Mouse (Mus musculus) mouse embryonic stem cell (cell line): ENCODE measurements around the gene Actl6b.

Source experiments
- in situ Hi-C, 2 experiments: fragments of 300-500 bp; cut with MboI; formaldehyde crosslinking; loops; 1 replicate in 1 of 2; 3 replicates in 1 of 2; pipeline ENCODE4 v1.14.3; 2019 to 2020; ENCODE audit warnings: low sequenced_read_pairs in 2 of 2, low pct_unique_long_range_greater_than_20kb in 1 of 2, mixed read lengths in 1 of 2; ENCODE audit not compliant: unreplicated experiment in 1 of 2

Gene Actl6b

DNA sequence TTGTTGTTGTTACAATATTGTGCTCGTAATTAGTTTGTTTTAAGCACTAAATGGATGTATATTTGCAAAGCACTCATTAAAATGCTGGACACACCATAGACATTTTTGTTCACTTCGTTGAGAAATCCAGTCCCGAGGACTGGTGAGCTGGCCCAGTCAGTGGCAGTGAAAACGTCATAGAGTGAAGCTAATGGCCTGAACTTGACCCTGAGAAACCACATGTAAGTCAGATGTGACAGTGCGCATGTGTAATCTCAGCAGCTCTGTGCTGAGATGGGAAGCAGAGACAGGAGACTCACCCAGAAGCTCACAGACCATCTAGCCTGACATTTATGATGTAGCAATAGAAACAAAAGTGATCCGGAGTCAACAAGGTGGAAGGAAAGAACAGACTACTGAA lies 8.4 kb upstream of the Actl6b start:
- in situ Hi-C loops, result no loop called here

DNA sequence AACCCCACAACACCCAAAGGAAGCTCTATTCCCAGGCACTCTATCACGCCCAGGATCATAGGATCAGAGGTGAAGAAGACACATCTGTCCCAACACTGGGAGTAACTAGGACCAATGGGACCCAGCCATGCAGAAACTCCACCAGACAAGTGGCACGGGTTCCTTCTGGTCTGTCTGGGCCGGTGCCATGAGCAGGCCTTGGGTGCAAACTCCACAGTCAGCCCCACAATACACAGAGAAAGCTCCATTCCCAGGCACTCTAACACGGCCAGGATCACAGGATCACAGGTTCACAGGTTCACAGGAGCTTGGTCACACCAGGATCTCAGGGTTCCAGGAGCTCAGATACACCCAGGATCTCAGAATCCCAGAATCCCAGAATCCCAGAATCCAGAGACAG lies 7.7 kb upstream of the Actl6b start:
- in situ Hi-C loops, result no loop called here

DNA sequence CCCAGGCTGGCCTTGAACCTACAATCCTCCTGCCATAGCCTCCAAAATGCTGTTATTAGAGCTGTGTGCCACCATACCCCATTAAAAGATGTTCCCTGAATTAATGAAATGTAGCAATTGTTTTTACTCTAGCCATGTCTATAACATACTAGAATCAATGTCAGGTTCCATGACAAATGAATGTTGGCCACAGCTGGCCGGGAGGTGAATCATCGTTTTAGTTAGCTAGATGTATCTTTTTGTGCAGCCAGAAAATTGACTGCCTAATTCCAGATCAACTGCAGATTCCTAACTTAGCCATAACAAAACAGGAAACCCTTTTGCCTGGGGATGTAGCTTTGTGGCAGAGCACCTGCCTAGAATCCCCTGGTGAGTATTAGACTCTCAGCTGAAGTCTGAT lies 3.5 kb upstream of the Actl6b start:
- in situ Hi-C loops, result no loop called here

DNA sequence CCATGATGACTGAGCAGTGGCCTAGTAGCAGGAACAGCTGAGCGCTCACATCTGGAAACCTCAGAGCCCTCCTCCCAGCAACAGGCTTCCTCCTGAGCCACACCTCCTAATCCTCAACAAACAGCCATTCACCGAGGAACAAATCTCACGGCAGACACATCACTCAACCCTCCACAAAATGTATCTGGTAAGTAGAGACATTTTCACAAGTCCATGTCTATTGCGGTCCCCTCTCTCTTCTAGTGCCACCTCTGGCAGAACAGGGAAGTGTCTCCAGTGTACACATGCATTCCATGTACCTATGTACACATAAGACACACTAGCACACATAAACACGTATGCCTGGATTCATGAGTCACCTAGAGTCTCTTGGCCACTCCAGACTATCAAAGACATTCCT lies 2.2 kb upstream of the Actl6b start:
- in situ Hi-C loops, result no loop called here

DNA sequence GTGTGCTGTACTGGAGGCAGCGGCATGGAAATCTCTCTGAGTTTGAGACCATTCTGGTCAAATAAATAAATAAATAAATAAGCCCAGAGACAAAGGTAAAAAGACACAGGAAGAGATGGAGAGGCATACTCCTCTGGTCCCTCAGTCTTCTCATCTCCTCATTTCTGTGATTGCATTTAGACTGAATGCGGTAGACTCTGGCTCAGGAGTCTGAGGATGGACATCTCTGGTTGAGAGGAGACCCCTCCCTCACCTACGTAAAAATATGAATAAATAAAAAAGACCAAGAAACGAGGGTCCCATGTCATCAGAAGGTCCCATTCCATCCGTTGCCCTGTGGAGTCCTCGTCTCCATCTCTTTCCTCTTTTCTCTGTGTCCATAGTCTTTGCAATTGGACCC lies 317 bp upstream of the Actl6b start:
- in situ Hi-C loops, result no loop called here

DNA sequence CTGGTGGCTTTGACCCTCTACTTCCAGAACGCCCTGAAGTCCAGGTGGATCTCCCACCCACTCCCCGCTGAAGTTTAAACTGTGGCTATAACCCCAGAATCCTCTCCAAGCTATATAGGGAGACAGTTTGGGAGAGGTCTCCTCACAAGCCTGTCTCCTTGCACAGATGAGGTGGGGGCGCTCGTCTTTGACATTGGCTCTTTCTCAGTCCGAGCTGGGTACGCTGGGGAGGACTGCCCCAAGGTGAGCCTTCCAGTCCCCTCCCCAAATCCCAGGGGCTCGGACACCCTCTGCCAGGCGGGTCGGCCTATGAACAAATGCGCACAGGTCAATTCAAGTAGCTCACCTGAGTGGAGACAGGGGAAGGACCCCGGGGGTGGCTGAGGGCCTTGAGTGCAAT lies 581 bp downstream of the Actl6b start:
- in situ Hi-C loops, result no loop called here

DNA sequence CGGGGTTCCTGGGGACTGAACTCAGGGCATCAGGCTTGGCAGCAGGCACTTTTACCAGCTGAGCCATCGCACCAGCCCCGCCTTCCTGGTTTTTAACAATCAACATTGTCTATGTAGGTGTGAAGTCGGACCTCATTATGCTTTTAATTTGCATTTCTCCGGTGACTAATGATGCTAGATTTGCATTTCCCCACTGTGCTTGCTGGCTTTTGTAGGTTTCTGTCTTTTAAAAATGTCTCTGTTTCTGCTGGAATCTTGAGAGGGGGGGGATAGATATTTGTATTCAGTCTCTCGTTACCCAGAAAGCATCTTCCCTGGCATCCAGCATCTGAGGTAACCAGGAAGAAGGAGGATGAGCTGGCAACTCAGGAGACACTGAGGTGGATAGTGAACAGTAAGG lies 8.2 kb downstream of the Actl6b start:
- in situ Hi-C loops, result no loop called here

DNA sequence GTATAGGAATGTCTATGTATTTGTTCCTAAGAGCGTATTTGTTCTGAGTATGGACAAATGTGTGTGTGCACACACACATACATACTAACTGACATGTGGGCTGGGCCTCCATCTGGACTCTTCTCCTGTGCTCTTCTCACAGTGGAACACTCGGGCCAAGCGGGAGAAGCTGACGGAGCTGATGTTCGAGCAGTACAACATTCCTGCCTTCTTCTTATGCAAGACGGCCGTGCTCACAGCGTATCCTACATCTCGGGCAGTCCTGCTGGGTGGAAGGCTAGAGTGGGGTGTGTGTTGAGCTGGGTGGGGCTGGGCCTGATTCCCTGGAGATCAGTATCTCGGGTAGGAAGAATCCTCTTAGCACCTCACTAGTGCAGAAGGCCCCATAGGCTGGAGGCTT lies 9.6 kb downstream of the Actl6b start:
- in situ Hi-C loops, result no loop called here

DNA sequence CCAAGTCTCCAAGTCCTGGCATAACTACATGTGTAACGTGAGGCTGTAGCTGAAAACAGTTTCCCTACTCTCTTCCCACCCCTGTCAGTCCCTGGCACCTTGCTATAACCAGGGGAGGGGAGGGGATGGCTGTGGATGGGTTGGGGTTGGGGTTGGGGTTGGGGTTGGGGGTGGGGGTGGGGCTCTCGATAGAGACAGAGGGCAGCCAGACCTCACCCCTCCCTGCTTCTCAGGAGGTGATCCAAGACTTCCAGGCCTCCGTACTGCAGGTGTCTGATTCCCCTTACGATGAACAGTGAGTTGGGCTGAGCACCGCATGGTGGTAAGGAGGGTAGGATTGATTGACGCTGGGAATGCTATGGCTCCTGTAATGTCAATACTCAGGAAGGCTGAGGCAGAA lies 12.4 kb downstream of the Actl6b start:
- in situ Hi-C loops, result no loop called here

DNA sequence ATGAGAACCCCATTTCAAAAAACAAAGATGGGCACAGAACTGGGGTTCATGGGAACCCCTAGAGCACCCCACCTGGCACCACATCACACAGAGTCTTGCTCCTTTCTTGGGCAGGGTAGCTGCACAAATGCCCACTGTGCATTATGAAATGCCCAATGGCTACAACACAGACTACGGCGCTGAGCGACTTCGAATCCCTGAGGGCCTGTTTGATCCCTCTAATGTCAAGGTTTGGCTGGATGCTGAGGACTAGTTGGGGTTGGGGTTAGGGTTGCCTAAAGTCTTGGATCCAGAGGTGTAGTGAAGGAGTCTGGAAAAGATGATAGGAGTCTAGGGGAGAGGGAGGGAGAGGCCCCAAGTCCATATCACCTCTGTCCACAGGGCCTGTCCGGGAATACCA lies 13.1 kb downstream of the Actl6b start:
- in situ Hi-C loops, result no loop called here

DNA sequence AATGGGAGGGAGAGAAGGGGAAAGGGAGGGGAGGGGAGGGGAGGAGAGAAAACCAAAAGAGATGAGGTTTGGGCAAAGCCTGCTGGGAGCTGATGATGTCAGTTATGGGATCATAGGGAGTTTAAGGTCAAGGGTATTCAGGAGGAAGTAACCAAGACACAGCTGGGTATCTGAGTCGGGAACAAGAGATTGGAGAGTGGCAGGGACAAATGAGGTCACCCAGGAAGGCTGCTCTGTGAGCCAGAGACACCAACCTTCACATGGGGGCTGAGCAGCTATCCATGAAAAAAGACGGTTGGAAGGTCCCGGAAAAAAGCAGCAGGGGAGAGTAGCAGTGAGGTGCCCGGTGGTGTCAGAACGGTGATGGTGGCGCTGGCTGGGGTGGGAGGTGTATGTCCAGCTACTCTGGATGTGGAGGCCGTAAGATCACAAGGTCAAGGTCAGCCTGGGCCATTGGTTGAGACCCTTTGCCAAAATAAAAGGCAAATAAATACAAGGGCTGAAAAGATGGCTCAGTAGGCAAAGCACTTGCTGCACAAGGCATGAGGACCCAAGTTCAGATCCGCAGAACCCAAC lies 15.0 kb downstream of the Actl6b start:
- in situ Hi-C loops, result no loop called here

DNA sequence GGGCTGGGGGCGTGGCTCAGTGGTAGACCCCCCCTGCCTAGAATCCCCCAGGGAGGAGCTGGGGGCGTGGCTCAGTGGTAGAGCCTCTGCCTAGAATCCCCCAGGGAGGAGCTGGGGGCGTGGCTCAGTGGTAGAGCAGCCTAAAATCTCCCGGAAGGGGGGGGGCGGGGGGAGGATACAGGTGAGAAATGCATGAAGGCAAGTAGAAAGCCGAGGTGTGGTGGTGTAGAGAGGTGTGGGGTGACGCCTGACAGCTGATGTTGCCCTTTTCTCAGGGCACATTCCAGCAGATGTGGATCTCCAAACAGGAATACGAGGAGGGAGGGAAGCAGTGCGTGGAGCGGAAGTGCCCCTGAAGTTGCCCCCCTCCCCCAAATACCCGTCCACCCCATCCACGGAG lies 15.7 kb downstream of the Actl6b start:
- in situ Hi-C loops, result no loop called here

DNA sequence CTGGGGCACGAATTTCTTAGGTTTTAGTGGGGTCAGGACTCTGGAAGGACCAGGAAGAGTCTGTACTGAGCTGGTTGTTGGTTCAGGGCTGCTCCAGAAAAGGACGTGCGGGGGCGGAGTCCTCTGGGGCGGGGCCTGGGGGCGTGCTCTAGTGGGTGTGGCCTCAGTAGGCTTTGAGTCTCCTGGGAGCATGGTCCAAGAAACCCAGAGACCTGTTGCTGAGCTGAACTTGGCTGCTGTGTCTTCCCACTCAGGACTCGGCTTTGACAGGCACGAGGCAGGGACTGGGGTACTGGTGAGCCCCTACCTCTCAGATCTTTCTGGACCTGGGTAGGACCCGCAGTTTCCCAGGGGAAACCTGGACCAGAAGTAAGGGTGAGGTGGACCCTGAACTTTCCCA lies 16.3 kb downstream of the Actl6b start, which contains the start of gene Tfr2:
Gene Tfr2 (plus strand): TSS at position 176 of the 400 bp plus-strand sequence.
- in situ Hi-C loops, result no loop called here

DNA sequence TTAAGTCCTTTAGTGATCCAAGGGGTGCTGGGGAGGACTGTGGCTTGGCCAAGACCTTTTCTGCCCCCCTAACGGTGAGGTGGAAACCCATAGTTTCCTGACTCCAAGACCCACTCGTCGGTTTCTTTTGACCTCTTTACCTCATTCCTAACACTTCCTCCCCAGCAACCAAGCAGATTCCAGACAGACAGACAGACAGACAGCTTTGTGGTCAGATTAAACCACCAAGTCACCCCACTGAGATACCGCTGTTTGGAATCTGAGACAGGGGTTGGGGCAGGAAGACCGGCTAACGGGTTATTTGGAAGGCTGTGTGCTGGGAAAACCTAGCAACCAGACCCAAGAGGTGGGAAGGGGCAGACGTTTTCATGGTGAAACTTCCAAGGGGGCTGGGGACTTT lies 16.9 kb downstream of the Actl6b start:
- in situ Hi-C loops, result no loop called here

DNA sequence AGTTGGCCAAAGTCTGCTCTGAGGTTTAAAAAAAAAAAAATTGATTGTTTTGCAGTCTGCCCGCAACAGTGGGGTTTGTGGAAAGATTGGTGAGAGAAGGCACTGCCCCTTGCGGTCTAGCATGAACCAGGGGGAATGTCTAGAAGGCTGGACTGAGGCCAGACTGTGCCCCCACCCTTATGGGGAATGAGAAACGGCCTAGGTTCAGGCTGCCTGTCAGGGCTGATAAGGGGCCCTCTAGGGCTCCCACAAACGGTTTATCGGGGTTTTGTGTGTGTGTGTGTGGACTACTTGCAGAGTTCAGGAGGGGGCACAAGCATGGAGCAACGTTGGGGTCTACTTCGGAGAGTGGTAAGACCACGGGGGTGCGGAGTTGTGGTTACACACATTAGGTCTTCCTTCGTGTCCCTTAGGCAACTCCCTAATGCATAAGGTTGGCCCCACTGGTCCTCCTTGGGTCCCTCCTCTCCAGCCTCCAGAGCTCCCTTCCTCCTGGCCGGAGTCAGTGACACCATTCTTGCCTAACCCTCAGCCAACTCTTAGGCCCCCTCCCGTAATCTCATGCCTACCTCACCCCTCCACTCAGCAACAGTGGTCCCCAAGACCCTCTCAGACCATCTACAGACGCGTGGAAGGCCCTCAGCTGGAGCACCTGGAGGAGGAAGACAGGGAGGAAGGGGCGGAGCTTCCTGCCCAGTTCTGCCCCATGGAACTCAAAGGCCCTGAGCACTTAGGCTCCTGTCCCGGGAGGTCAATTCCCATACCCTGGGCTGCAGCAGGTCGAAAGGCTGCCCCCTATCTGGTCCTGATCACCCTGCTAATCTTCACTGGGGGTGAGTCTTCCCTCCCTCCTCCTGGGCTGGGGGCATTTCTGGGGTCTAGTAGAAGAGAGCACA lies 17.6 kb downstream of the Actl6b start:
- in situ Hi-C loops, result no loop called here

DNA sequence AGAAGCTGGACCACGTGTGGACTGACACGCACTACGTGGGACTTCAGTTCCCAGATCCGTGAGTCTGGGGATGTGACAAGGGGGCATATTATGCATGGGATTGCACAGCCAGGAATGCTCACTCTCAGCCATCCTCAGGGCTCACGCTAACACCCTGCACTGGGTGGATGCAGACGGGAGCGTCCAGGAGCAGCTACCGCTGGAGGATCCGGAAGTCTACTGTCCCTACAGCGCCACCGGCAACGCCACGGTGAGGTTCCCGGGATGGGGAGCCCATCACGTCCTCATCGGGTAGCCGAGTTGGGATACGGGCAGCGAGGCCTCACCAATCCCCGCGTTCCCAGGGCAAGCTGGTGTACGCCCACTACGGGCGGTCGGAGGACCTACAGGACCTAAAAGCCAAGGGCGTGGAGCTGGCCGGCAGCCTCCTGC lies 21.2 kb downstream of the Actl6b start:
- in situ Hi-C loops, result no loop called here

DNA sequence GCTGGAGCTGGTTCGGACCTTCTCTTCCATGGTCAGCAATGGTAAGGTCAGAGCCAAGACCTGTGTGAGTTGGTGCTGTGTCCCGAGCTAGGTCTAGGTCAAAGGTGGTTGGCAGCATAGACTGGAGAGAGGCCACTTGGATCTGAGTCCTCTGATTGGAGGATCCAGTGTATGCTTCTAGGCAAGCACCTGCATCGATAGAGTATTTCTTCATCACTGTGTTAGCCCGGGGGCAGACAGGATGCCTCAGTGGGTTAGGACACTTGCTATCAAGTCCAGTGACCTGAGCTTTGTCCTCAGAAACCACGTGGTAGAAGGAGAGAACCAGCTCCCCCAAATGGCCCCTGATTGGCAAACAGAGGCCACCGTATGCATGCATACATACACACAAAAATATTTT lies 26.9 kb downstream of the Actl6b start:
- in situ Hi-C loops, result no loop called here

DNA sequence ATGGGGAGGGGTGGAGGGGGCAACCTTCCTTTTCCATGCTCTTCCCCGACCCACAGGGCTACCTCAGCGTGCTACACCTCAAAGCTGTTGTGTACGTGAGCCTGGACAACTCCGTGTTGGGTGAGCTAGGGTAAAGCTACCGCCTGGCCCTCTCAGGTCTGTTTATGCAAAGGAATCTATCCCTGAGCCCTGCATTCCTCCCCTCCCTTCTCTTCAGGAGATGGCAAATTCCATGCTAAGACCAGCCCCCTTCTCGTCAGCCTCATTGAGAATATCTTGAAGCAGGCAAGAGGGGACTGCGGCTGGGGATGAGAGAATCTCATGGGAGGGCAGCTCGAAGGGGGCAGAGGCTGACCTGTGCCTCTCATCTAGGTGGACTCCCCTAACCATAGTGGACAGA lies 29.4 kb downstream of the Actl6b start:
- in situ Hi-C loops, result no loop called here

DNA sequence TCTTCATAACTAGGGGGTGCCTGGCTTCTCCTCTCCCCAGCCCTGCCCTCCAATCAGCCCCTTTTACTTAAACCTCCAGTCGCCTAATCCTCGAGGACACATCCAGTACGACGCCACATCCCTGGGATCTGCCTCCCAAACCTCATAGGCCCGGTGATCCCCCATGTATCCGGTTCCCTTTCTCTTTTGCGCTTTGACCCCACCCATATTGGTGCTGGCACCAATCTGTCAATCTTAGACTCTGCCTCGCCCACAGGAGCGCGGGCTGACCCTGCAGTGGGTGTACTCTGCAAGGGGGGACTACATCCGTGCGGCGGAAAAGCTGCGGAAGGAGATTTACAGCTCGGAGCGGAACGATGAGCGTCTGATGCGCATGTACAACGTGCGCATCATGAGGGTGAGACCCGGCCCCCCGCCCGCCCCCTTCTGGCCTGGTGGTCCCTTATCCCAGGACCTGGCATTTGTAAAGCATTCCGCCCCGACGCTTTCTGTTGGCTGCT lies 30.4 kb downstream of the Actl6b start:
- in situ Hi-C loops, result no loop called here

DNA sequence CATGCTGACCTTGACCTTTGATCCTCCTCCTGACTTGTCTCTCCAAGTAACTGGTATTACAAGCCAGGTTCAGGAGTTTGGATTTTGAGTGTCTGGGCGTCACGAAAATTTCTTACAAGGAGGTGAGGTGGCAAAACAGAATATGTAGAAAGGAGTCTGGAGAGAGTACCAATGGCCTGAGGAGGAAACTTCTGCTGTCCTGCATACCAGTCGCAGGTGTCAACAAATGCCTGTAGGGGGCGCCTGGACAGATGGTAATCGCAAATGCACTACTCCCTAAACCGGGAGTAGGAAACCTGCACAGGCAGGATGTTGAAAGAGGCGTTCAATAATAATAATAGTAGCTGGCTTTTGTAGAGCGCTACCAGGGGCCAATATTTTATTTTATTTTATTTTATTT lies 31.7 kb downstream of the Actl6b start:
- in situ Hi-C loops, result no loop called here
